In genomic region chr12:55798745-55799144, GRCm38 (mm10) we compare ENCODE assay signal across 21 mouse cellular contexts. TPM values are rescaled to one million over a fixed set of nuclear protein-coding genes. Genes with fewer than 3 reads are reported as not detected.
DNase-seq lines count a peak whose midpoint lies in the region; TF ChIP-seq lines count a peak whose summit lies in the region.
"Had no signal": no experiment of that assay in that cellular context is flagged by ENCODE, and none has a peak within 500 bp of the region (broad histone marks: within the 10 kb centered on the region; RNA-seq: fewer than 3 reads in every experiment).

No protein-coding gene starts in this region.

- no peak for TF ChIP-seq EP300 in heart, adult 2 months (IDR thresholded peaks at IDR 0.05; ENCODE audit: insufficient read depth, low read depth, low read length)

- H3K36me3 ChIP-seq in heart, adult 2 months (ENCODE audit: control insufficient read depth, insufficient read depth, low read length), result peaks cover 2% of the 10 kb centered on the region; the same call in 1 of the 2 replicates
- H3K36me3 ChIP-seq: forebrain, embryonic 12.5 days had no signal

- 42% methylated on average over 4 of the region's 4 CpGs for WGBS in heart, adult 2 months

- no peaks in the 10 kb centered on the region for H3K27me3 ChIP-seq in heart, adult 2 months (ENCODE audit: control insufficient read depth, insufficient read depth, low read length)
- H3K27me3 ChIP-seq: CH12.LX; embryonic facial prominence, embryonic 13.5 days; embryonic facial prominence, embryonic 15.5 days; forebrain, embryonic 12.5 days; Patski had no signal

- TF ChIP-seq CTCF in heart, adult 2 months (IDR thresholded peaks at IDR 0.05), result no peak

- H3K27ac ChIP-seq in heart, adult 2 months, result peak overlapping the region; percentile 6
- peak overlapping the region; percentile 60; the same call in 1 of the 2 replicates for H3K27ac ChIP-seq in brown adipose tissue, adult 24 weeks (replicated peaks; ENCODE audit: low read depth, low read length)
- H3K27ac ChIP-seq: embryonic facial prominence, embryonic 13.5 days; embryonic facial prominence, embryonic 15.5 days; forebrain, embryonic 10.5 days; forebrain, embryonic 12.5 days had no signal

- H3K4me1 ChIP-seq in heart, adult 2 months (ENCODE audit: control insufficient read depth, insufficient read depth, low read length), result peaks cover 11% of the 10 kb centered on the region
- peaks cover 11% of the 10 kb centered on the region; the same call in 1 of the 2 replicates for H3K4me1 ChIP-seq in brown adipose tissue, adult 24 weeks (ENCODE audit: control insufficient read depth, insufficient read depth, insufficient read length, low read length)
- H3K4me1 ChIP-seq: embryonic facial prominence, embryonic 13.5 days; embryonic facial prominence, embryonic 15.5 days; forebrain, embryonic 10.5 days; forebrain, embryonic 12.5 days had no signal

- no peak for TF ChIP-seq POLR2A in heart, adult 2 months (IDR thresholded peaks at IDR 0.05; ENCODE audit: insufficient read depth, low read depth, low read length)

- H3K4me3 ChIP-seq in heart, adult 2 months, result no peak overlapping the region
- H3K4me3 ChIP-seq in brown adipose tissue, adult 24 weeks (ENCODE audit: insufficient read depth, low read depth, low read length), result no peak overlapping the region
- H3K4me3 ChIP-seq: embryonic facial prominence, embryonic 13.5 days; embryonic facial prominence, embryonic 15.5 days; erythroblast, embryonic 14.5 days; forebrain, embryonic 10.5 days; forebrain, embryonic 12.5 days had no signal

- peak; percentile 17 for DNase-seq in adrenal gland, postnatal 14 days
- DNase-seq in adrenal gland, adult 8-10 months, result no peak
- DNase-seq in heart, adult 2 months, result no peak
- DNase-seq in heart, adult 9 months (ENCODE audit: low spot score in 2 of 2), result no peak
- DNase-seq in thymus, postnatal 36 days, result no peak
- DNase-seq: B cell, adult 2 months; cerebellum, adult 11 months; cerebellum, adult 18-20 months; cerebellum, adult 8-10 months; cerebellum, adult 9-11 months; cerebellum, postnatal 14 days; cerebellum, postnatal 36 days; embryo, embryonic 11 days had no signal

- intact Hi-C loops in heart, adult 2 months (cut with DNase I), result no loop called here

- H3K9ac ChIP-seq in heart, adult 2 months (ENCODE audit: low read depth, low read length), result no peak overlapping the region
- H3K9ac ChIP-seq: embryonic facial prominence, embryonic 13.5 days; embryonic facial prominence, embryonic 15.5 days; forebrain, embryonic 12.5 days had no signal

- H3K79me2 ChIP-seq in heart, adult 2 months (replicated peaks; ENCODE audit: control insufficient read depth, insufficient read depth, low read length), result peaks cover 4% of the 10 kb centered on the region; the same call in 1 of the 2 replicates

RNA-seq across cellular contexts. Expression of gene Ralgapa1, which starts 22.2 kb away (rescaled TPM):
- 74.2 and 85.0 TPM in 2 replicates for total RNA-seq in adrenal gland, postnatal 14 days (2021)
- 10 to 100 TPM; 74.0 to 86.7 (median 80.2) TPM for total RNA-seq in adrenal gland, adult 8-10 months (2022)
- 10 to 100 TPM; 55.9 to 57.0 TPM for total RNA-seq in heart, adult 2 months (2021)
- 38.8 and 56.2 TPM in 2 replicates for polyA plus RNA-seq in heart, adult 2 months (2012; rRNA removed)
- polyA plus RNA-seq in brown adipose tissue, adult 24 weeks (2012; ENCODE audit: insufficient read depth, insufficient read length, missing spikeins), result 22.9 and 24.8 TPM in 2 replicates

RNA-seq across cellular contexts. Expression of gene Brms1l, which starts 37.4 kb away (rescaled TPM):
- 43.1 and 44.6 TPM in 2 replicates for total RNA-seq in adrenal gland, postnatal 14 days (2021)
- 10 to 100 TPM; 46.7 to 68.7 (median 56.0) TPM for total RNA-seq in adrenal gland, adult 8-10 months (2022)
- total RNA-seq in heart, adult 2 months (2021), result 10 to 100 TPM; 19.1 to 21.0 TPM
- 11.8 and 24.8 TPM in 2 replicates for polyA plus RNA-seq in heart, adult 2 months (2012; rRNA removed)
- polyA plus RNA-seq in brown adipose tissue, adult 24 weeks (2012; ENCODE audit: insufficient read depth, insufficient read length, missing spikeins), result 15.7 and 16.4 TPM in 2 replicates
